Mouse (Mus musculus): ENCODE data around the gene Lpp. TPM values are rescaled to one million over a fixed set of nuclear protein-coding genes. Genes with fewer than 3 reads are reported as not detected.

Gene Lpp
- polyA plus RNA-seq, 1 experiment from 2014 or later: 13.3 TPM

DNA sequence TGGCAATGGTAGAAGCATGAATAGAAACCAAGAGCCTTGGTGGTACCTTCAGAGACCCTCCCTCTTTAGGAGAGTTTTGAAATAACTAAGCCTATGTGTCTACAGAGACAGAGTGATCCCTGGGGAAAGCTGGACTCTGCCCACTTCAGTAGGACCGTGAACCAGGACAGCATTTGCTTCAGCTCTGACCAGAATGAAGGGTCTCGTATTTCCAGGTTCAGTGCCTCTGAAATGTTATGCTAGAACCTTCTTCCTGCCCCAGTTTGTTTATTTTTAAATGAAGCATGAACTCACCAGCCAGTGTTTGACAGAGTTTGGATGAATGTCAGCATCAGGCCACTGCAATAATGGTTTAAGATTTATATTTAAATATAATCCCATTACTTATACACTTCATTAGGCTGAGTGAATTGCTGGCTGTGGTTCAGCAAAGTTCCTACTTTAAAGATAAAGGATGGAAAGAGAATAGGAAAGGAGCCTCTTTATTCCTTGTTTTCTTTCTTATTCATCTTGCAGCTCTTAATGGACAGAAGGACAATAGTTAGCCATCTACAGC, 507.0 kb downstream of the Lpp start:
- no peak for ATAC-seq (ENCODE audit: low read depth)
- H3K4me3 ChIP-seq: no peak overlapping the region
- H3K4me1 ChIP-seq (replicated peaks): peaks cover 15% of the 10 kb centered on the region
- H3K9ac ChIP-seq: no peak overlapping the region
- WGBS: 20% methylated on average over 2 of the region's 2 CpGs
- no peak overlapping the region for H3K4me2 ChIP-seq
- no peaks in the 10 kb centered on the region for H3K9me3 ChIP-seq
- H3K36me3 ChIP-seq: no peaks in the 10 kb centered on the region
- no peak overlapping the region for H3K27ac ChIP-seq (replicated peaks)
- no peaks in the 10 kb centered on the region for H3K27me3 ChIP-seq

- H3K4me1 ChIP-seq (replicated peaks): peaks cover 15% of the 10 kb centered on the region
- H3K4me3 ChIP-seq: no peak overlapping the region
- no peak overlapping the region for H3K27ac ChIP-seq (replicated peaks)
- 48% methylated on average over 6 of the region's 6 CpGs for WGBS
- H3K36me3 ChIP-seq: no peaks in the 10 kb centered on the region
- ATAC-seq (ENCODE audit: low read depth): no peak
- no peaks in the 10 kb centered on the region for H3K27me3 ChIP-seq
- no peak overlapping the region for H3K4me2 ChIP-seq
- no peak overlapping the region for H3K9ac ChIP-seq
- no peaks in the 10 kb centered on the region for H3K9me3 ChIP-seq
These were observed 508.0 kb downstream of the Lpp start for GRCm38 (mm10) chr16:24901139-24901859.

- no peak overlapping the region for H3K4me2 ChIP-seq
- H3K9me3 ChIP-seq: no peaks in the 10 kb centered on the region
- H3K4me1 ChIP-seq (replicated peaks): peaks cover 15% of the 10 kb centered on the region
- H3K9ac ChIP-seq: no peak overlapping the region
- 89% methylated on average over 1 of the region's 1 CpGs for WGBS
- no peaks in the 10 kb centered on the region for H3K36me3 ChIP-seq
- no peak for ATAC-seq (ENCODE audit: low read depth)
- no peak overlapping the region for H3K27ac ChIP-seq (replicated peaks)
- H3K27me3 ChIP-seq: no peaks in the 10 kb centered on the region
- no peak overlapping the region for H3K4me3 ChIP-seq
These were observed 508.8 kb downstream of the Lpp start for GRCm38 (mm10) chr16:24902111-24902510.

GRCm38 (mm10) chr16:24908926-24909325, 515.6 kb downstream of the Lpp start:
- Histone ChIP-seq H3K27me3 (no peaks in the 10 kb centered on the region), H3K9ac (no peak overlapping the region), H3K36me3 (no peaks in the 10 kb centered on the region), H3K27ac (replicated peaks) (no peak overlapping the region), H3K4me1 (replicated peaks) (peaks cover 10% of the 10 kb centered on the region; the same call in 1 of the 2 replicates), H3K9me3 (no peaks in the 10 kb centered on the region), H3K4me3 (no peak overlapping the region), H3K4me2 (no peak overlapping the region)
- 76% methylated on average over 1 of the region's 1 CpGs for WGBS
- peak; percentile 32; the same call in 1 of the 2 replicates for ATAC-seq (ENCODE audit: low read depth)

DNA sequence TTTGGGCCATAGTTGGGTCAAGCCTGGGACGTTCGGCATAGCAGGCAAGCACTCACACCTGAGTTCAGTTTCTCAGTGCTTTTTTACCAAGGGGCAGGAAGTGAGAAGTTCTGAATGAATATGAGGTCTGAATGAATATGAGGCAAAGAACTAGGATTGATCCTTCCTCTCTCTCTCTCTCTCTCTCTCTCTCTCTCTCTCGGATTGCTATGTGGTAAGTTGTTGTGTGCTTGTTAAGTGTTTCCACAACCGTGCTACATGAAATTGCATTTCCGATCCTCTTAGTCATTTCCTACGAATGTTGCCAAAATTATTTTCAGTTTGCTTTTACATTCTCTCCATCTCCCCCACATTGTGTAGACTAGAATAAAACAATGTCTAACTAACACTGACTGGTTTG, 517.0 kb downstream of the Lpp start:
- H3K4me3 ChIP-seq: no peak overlapping the region
- no peak for ATAC-seq (ENCODE audit: low read depth)
- H3K4me2 ChIP-seq: no peak overlapping the region
- peaks cover 10% of the 10 kb centered on the region; the same call in 1 of the 2 replicates for H3K4me1 ChIP-seq (replicated peaks)
- H3K9ac ChIP-seq: no peak overlapping the region
- H3K27me3 ChIP-seq: no peaks in the 10 kb centered on the region
- no peaks in the 10 kb centered on the region for H3K9me3 ChIP-seq
- 93% methylated on average over 6 of the region's 6 CpGs for WGBS
- H3K36me3 ChIP-seq: no peaks in the 10 kb centered on the region
- no peak overlapping the region for H3K27ac ChIP-seq (replicated peaks)

- WGBS: 39% methylated on average over 3 of the region's 3 CpGs
- H3K9ac ChIP-seq: no peak overlapping the region
- no peak overlapping the region for H3K4me2 ChIP-seq
- no peak overlapping the region for H3K27ac ChIP-seq (replicated peaks)
- H3K27me3 ChIP-seq: no peaks in the 10 kb centered on the region
- H3K9me3 ChIP-seq: no peaks in the 10 kb centered on the region
- H3K36me3 ChIP-seq: no peaks in the 10 kb centered on the region
- no peak overlapping the region for H3K4me3 ChIP-seq
- peaks cover 10% of the 10 kb centered on the region; the same call in 1 of the 2 replicates for H3K4me1 ChIP-seq (replicated peaks)
- ATAC-seq (ENCODE audit: low read depth): 0 out of 2 replicates have a peak, but pooled peaks have one; percentile 54
These were observed 517.5 kb downstream of the Lpp start for GRCm38 (mm10) chr16:24910834-24911233.

DNA sequence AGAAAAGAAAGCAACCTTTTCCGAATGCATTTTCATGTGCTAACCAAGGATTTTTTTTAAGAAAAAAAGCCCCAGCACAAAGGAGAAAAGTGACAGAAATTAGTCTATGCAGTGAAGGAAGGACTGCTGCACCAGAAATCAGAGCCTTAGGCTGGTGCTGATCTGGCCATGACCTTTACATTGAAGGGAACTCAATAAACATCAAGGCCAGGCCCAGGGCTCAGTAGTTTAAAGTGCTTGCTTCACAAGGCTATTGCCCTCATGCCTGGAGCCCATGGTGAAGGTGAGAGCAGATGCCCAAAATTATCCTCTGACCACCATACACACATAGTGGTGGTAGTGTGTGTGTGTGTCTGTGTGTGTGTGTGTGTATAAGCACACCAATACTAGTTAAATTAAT, 519.1 kb downstream of the Lpp start:
- Histone ChIP-seq H3K4me2 (no peak overlapping the region), H3K9me3 (no peaks in the 10 kb centered on the region), H3K27me3 (no peaks in the 10 kb centered on the region), H3K4me1 (replicated peaks) (peaks cover 10% of the 10 kb centered on the region; the same call in 1 of the 2 replicates), H3K27ac (replicated peaks) (no peak overlapping the region), H3K4me3 (no peak overlapping the region), H3K9ac (no peak overlapping the region), H3K36me3 (no peaks in the 10 kb centered on the region)
- 76% methylated on average over 1 of the region's 1 CpGs for WGBS
- ATAC-seq (ENCODE audit: low read depth): no peak

DNA sequence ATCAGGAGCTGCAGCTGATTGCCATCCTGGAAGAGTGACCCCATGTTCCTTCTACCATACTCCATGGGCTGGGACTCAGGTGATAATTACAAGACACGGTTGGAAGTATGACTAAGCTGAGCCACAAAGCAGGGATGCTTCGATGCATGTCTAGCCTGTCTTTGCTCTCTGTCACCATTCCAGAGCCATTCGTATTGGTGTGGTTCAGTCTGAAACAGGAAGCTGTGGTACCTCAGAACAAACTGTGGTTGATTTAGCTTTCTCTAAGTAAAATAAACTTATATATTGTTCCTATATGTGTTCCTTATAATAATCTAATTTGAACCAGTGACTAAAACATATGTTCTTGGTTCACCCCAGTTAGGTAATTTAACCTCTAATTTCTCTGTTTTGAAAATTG, 519.7 kb downstream of the Lpp start:
- ATAC-seq (ENCODE audit: low read depth): no peak
- 93% methylated on average over 3 of the region's 3 CpGs for WGBS
- Histone ChIP-seq H3K9me3 (no peaks in the 10 kb centered on the region), H3K4me2 (no peak overlapping the region), H3K4me3 (no peak overlapping the region), H3K4me1 (replicated peaks) (peaks cover 10% of the 10 kb centered on the region; the same call in 1 of the 2 replicates), H3K27ac (replicated peaks) (no peak overlapping the region), H3K36me3 (no peaks in the 10 kb centered on the region), H3K9ac (no peak overlapping the region), H3K27me3 (no peaks in the 10 kb centered on the region)

DNA sequence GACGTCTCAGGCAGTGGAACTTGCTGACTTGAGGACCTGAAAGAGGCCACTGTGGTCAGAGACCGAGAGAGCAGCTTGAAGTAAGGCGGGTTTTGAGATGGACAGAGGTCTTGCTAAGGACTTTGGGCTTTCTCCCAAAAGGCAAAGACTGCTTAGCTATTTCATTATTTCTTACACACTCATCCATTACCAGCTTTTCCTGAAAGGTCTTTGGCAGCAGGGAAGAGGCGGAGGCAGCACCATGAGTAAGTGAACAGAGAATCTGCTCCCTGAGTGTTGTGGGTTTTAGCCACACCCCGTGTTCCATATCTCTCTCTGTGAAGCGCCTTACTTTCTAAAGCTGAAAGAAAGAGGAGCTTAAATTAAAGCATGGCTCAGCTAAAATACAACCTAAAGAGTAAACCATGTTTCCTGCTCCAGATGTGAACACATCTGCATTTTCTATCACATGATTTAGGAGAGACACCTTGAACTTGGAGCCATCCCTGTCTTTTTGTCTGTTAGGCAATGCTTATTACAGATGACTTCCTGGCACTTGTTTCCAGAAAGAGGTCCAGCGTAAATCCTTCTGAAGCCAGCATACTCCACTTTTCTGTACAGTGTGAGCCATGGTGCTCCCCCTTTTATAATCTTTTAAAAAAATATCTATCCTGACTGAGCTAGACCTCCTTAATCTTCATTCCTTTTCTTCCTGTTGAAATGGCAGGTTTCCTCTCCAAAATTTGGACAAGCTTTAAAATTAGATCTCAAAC, 520.5 kb downstream of the Lpp start:
- Histone ChIP-seq H3K4me1 (replicated peaks) (peaks cover 10% of the 10 kb centered on the region; the same call in 1 of the 2 replicates), H3K4me3 (no peak overlapping the region), H3K4me2 (no peak overlapping the region), H3K9ac (no peak overlapping the region), H3K27me3 (no peaks in the 10 kb centered on the region), H3K27ac (replicated peaks) (peak overlapping the region; percentile 13; the same call in 1 of the 2 replicates), H3K9me3 (no peaks in the 10 kb centered on the region), H3K36me3 (no peaks in the 10 kb centered on the region)
- 78% methylated on average over 7 of the region's 7 CpGs for WGBS
- no peak for ATAC-seq (ENCODE audit: low read depth)

GRCm38 (mm10) chr16:24914393-24914751, 521.1 kb downstream of the Lpp start:
- no peak overlapping the region for H3K4me3 ChIP-seq
- no peaks in the 10 kb centered on the region for H3K36me3 ChIP-seq
- no peak overlapping the region for H3K4me2 ChIP-seq
- no peaks in the 10 kb centered on the region for H3K27me3 ChIP-seq
- ATAC-seq (ENCODE audit: low read depth): peak; percentile 53; the same call in 1 of the 2 replicates
- H3K27ac ChIP-seq (replicated peaks): 0 out of 2 replicates have a peak overlapping the region, but pooled peaks have one; percentile 15
- peaks cover 11% of the 10 kb centered on the region for H3K4me1 ChIP-seq (replicated peaks)
- H3K9me3 ChIP-seq: no peaks in the 10 kb centered on the region
- no peak overlapping the region for H3K9ac ChIP-seq
- 49% methylated on average over 3 of the region's 3 CpGs for WGBS

GRCm38 (mm10) chr16:24915470-24915869, 522.2 kb downstream of the Lpp start:
- Histone ChIP-seq H3K4me3 (no peak overlapping the region), H3K27me3 (no peaks in the 10 kb centered on the region), H3K9me3 (no peaks in the 10 kb centered on the region), H3K27ac (replicated peaks) (no peak overlapping the region), H3K4me1 (replicated peaks) (peaks cover 14% of the 10 kb centered on the region), H3K36me3 (no peaks in the 10 kb centered on the region), H3K9ac (no peak overlapping the region), H3K4me2 (no peak overlapping the region)
- no peak for ATAC-seq (ENCODE audit: low read depth)
- WGBS: 96% methylated on average over 4 of the region's 4 CpGs

DNA sequence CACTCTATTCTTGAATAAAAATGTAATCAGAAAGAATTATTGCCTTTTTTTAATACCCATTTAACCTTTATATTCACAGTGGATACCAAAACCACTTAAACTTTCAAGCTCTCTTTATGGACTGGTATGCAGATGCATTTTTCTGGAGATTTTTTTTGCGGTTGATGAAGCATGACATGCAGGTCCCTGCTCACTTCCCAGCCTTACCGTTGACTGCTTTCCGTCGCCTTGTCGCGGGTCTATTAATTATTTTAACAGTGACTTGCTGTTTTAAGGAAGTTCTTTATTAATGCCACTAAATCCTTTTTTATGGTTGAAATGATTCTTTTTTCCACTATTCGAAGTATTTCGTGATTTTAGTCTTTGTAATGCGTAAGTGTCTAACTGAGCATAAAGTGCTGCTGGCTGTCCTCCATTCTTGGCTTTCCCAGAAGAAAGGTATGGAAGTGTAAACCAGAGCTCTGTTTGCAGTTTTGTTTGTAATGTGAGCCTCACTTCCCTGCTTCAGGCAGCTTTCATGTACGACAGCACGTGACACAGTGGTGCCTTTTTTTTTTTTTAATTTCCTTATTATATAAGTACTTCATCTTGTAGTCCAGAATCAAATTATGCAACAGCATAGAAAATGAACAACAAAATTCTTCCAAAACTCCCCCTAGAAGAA, 526.2 kb downstream of the Lpp start:
- no peak for ATAC-seq (ENCODE audit: low read depth)
- Histone ChIP-seq H3K9ac (no peak overlapping the region), H3K36me3 (no peaks in the 10 kb centered on the region), H3K4me2 (peak overlapping the region; percentile 21; the same call in 1 of the 2 replicates), H3K27me3 (no peaks in the 10 kb centered on the region), H3K4me3 (no peak overlapping the region), H3K9me3 (no peaks in the 10 kb centered on the region), H3K4me1 (replicated peaks) (peaks cover 5% of the 10 kb centered on the region), H3K27ac (replicated peaks) (0 out of 2 replicates have a peak overlapping the region, but pooled peaks have one; percentile 13)
- 35% methylated on average over 11 of the region's 11 CpGs for WGBS

Measured in neural tube, embryonic 13.5 days (tissue).